In genomic region chr1:59763164-59763768, GRCm38 (mm10) we compare ENCODE assay signal across 8 mouse cellular contexts. TPM values are rescaled to one million over a fixed set of nuclear protein-coding genes. Genes with fewer than 3 reads are reported as not detected.
A peak's percentile ranks its signal among the peaks of the same experiment; 100 is the strongest.
DNase-seq lines count a peak whose midpoint lies in the region; ATAC-seq and TF ChIP-seq lines count a peak whose summit lies in the region.

TSS of gene Bmpr2 (plus strand) at chr1:59763400.

- H3K36me3 ChIP-seq in G1E (replicated peaks), result peaks cover 2% of the 10 kb centered on the region
- H3K36me3 ChIP-seq in forebrain, embryonic 16.5 days (ENCODE audit: control insufficient read depth, insufficient read depth), result no peaks in the 10 kb centered on the region
- no peaks in the 10 kb centered on the region for H3K36me3 ChIP-seq in neural tube, embryonic 14.5 days (ENCODE audit: control insufficient read depth, insufficient read depth, low read length)

- H3K4me1 ChIP-seq in G1E (ENCODE audit: insufficient read depth, low read depth, low read length), result peaks cover 36% of the 10 kb centered on the region
- peaks cover 14% of the 10 kb centered on the region for H3K4me1 ChIP-seq in forebrain, embryonic 16.5 days (replicated peaks; ENCODE audit: control insufficient read depth, insufficient read depth, low read length)
- peaks cover 20% of the 10 kb centered on the region for H3K4me1 ChIP-seq in neural tube, embryonic 14.5 days (ENCODE audit: control insufficient read depth, insufficient read depth, low read length)

- H3K27me3 ChIP-seq in G1E (ENCODE audit: insufficient read depth, low read length), result no peaks in the 10 kb centered on the region
- no peaks in the 10 kb centered on the region for H3K27me3 ChIP-seq in forebrain, embryonic 16.5 days (replicated peaks; ENCODE audit: control insufficient read depth, insufficient read depth, low read length)
- no peaks in the 10 kb centered on the region for H3K27me3 ChIP-seq in neural tube, embryonic 14.5 days (ENCODE audit: control insufficient read depth, insufficient read depth, low read length)

- under 1% methylated on average over 57 of the region's 75 CpGs for WGBS in forebrain, embryonic 16.5 days
- under 1% methylated on average over 44 of the region's 75 CpGs for WGBS in neural tube, embryonic 14.5 days

- H3K4me2 ChIP-seq in forebrain, embryonic 16.5 days (ENCODE audit: low read length), result peak within 1 kb of the TSS; percentile 86
- H3K4me2 ChIP-seq in neural tube, embryonic 14.5 days (ENCODE audit: low read depth, low read length), result peak within 1 kb of the TSS; percentile 87

- ATAC-seq in G1E (ENCODE audit: extremely low read depth, insufficient number of reproducible peaks, low FRiP score, poor library complexity, severe bottlenecking), result peak; percentile 59
- ATAC-seq in forebrain, embryonic 16.5 days, result peak; percentile 94
- ATAC-seq in neural tube, embryonic 14.5 days (ENCODE audit: low read depth), result peak; percentile 93

- intact Hi-C loops in heart, postnatal 25 days (cut with DNase I), result loop anchor here (5.0 kb wide), 2 partner anchors 34 to 79 kb away; no protein-coding TSS in a partner anchor

- TF ChIP-seq CTCF in G1E (IDR thresholded peaks at IDR 0.05; ENCODE audit: low read depth, low read length), result no peak

- DNase-seq in G1E (ENCODE audit: low spot score), result peak; percentile 90
- peak; percentile 79 to 88 for DNase-seq in cerebellum, adult 18-20 months
- peak; percentile 84 for DNase-seq in heart, postnatal 25 days (ENCODE audit: low spot score)
- peak; percentile 77 to 85 for DNase-seq in layer of hippocampus, adult 18-20 months (ENCODE audit: low spot score in 2 of 2)
- DNase-seq in lung, adult 18-20 months, result peak; percentile 91 to 94
- DNase-seq in testis, postnatal 10 days (ENCODE audit: low spot score), result peak; percentile 93

- peak within 1 kb of the TSS; percentile 93 for H3K9ac ChIP-seq in forebrain, embryonic 16.5 days (replicated peaks; ENCODE audit: low read depth, low read length)
- peak within 1 kb of the TSS; percentile 94 for H3K9ac ChIP-seq in neural tube, embryonic 14.5 days (replicated peaks; ENCODE audit: low read depth, low read length)

- H3K4me3 ChIP-seq in G1E (ENCODE audit: low read depth, low read length), result peak within 1 kb of the TSS; percentile 80
- H3K4me3 ChIP-seq in forebrain, embryonic 16.5 days (replicated peaks; ENCODE audit: low read length), result peak within 1 kb of the TSS; percentile 96
- H3K4me3 ChIP-seq in neural tube, embryonic 14.5 days (ENCODE audit: low read depth, low read length), result peak within 1 kb of the TSS; percentile 93

- peak within 1 kb of the TSS; percentile 98 for H3K27ac ChIP-seq in forebrain, embryonic 16.5 days (ENCODE audit: low read length)
- peak within 1 kb of the TSS; percentile 96 for H3K27ac ChIP-seq in neural tube, embryonic 14.5 days (ENCODE audit: low read depth, low read length)

- no peaks in the 10 kb centered on the region for H3K9me3 ChIP-seq in G1E (replicated peaks)
- no peaks in the 10 kb centered on the region for H3K9me3 ChIP-seq in forebrain, embryonic 16.5 days (ENCODE audit: control insufficient read depth, low read length)
- H3K9me3 ChIP-seq in neural tube, embryonic 14.5 days (ENCODE audit: control insufficient read depth, low read length), result no peaks in the 10 kb centered on the region

RNA-seq across cellular contexts. Expression of gene Bmpr2, which starts in this region (rescaled TPM):
- total RNA-seq in G1E (2014; fragmentation: Nextera tagmentation) (103 and 112 TPM in 2 replicates), G1E (2017) (54.1 and 59.9 TPM in 2 replicates)
- polyA plus RNA-seq in G1E (2012), result 3.0 and 3.4 TPM in 2 replicates
- 13.5 and 15.4 TPM in 2 replicates for polyA plus RNA-seq in forebrain, embryonic 16.5 days (2015; fragmentation: Nextera tagmentation; extraction: Ambion mirVana)
- 10 to 100 TPM; 39.2 to 46.7 TPM for total RNA-seq in heart, postnatal 25 days (2021)
- total RNA-seq in layer of hippocampus, adult 18-20 months (2021), result 10 to 100 TPM; 87.9 to 90.0 TPM
- polyA plus RNA-seq in neural tube, embryonic 14.5 days (2014; fragmentation: Nextera tagmentation; extraction: Ambion mirVana), result 20.6 and 21.6 TPM in 2 replicates

Comparison
In these comparisons a context has a peak if more than half of its experiments do, and no peak if none do; other contexts are left out.
1. Peak in every context shown above with its lines: DNase-seq, ATAC-seq, H3K4me3 ChIP-seq and H3K27ac ChIP-seq.